Mouse (Mus musculus) MEL (cell line): ENCODE measurements around the gene Pax3.

Experiments used
- EP300 ChIP-seq, 2 experiments: IDR thresholded peaks; 2 replicates each; pipeline ENCODE4 v1.6.1; 2011; ENCODE audit warnings: improper control_type of control experiment in 2 of 2, low read length in 2 of 2, low read depth in 1 of 2, mild to moderate bottlenecking in 1 of 2
- MXI1 ChIP-seq: IDR thresholded peaks from 2 replicates; pipeline ENCODE4 v1.6.1; 2011; ENCODE audit warnings: mild to moderate bottlenecking, low read depth, low read length, improper control_type of control experiment
- POLR2A ChIP-seq, 2 experiments: IDR thresholded peaks; 2 replicates each; pipeline ENCODE4 v1.6.1; 2011 to 2012; ENCODE audit warnings: low read length in 2 of 2, mild to moderate bottlenecking in 2 of 2, control low read depth in 1 of 2, improper control_type of control experiment in 1 of 2, low read depth in 1 of 2, moderate library complexity in 1 of 2; ENCODE audit not compliant: control insufficient read depth in 1 of 2, insufficient read depth in 1 of 2, poor library complexity in 1 of 2
- SIN3A ChIP-seq: IDR thresholded peaks from 2 replicates; pipeline ENCODE4 v1.6.1; 2012; ENCODE audit warnings: low read length, improper control_type of control experiment, inconsistent platforms

DNA sequence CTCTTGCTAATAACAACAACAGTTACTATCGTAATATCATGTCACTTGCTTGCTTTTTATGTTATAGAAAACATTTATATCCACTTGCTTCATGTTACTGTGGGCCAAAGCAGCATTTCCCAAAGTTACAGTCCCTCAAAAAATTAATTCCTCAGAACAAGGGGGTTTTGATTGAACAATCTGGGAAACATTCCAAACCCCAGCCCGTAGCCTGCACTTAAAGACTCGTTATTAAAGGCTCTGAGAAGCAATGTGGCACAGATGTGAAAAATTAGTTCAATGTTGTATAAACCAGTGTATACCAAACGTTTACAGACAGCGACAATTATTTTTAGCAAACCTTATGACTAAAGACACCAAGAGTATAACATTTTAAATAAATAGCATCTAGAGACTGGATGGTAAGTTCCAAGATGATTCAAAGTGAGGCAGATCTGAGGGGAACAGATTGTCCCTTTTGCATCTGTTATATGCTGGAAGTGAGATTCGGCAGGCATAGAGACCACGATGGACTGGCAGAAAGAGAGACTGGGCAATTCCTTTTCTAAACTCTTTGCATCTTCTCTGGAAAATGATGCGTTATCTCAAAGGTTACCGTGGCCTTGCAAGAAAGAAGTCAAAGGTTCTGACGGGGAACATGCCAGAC, 35.1 kb upstream of the Pax3 start:
- TF ChIP-seq EP300 (IDR thresholded peaks at IDR 0.05; ENCODE audit: low read depth in 1 of 2, low read length in 2 of 2) = no peak
- no peak for TF ChIP-seq SIN3A
- TF ChIP-seq MXI1 = no peak
- no peak for TF ChIP-seq POLR2A (IDR thresholded peaks at IDR 0.05; ENCODE audit: control insufficient read depth in 1 of 2, insufficient read depth in 1 of 2, low read depth in 1 of 2, low read length in 2 of 2, poor library complexity in 1 of 2)
